Mouse (Mus musculus): Measurements from ENCODE around the gene Kif18b.

- TF ChIP-seq CTCF (IDR thresholded peaks at IDR 0.05 in 2 of 3, conservative IDR thresholded peaks at IDR 0.05 in 1 of 3; ENCODE audit: control insufficient read depth in 1 of 3, insufficient read depth in 1 of 3, low read depth in 2 of 3, low read length in 3 of 3, poor library complexity in 1 of 3, severe bottlenecking in 1 of 3), result no peak
- TF ChIP-seq POLR2A (IDR thresholded peaks at IDR 0.05; ENCODE audit: control insufficient read depth in 1 of 2, insufficient read depth in 1 of 2, low read depth in 1 of 2, low read length in 2 of 2, poor library complexity in 1 of 2), result no peak
Measured at GRCm38 (mm10) chr11:102958431-102958830, 33.5 kb upstream of the Kif18b start.
